Mouse (Mus musculus): Measurements from ENCODE around the gene Gm6169. TPM values are rescaled to one million over a fixed set of nuclear protein-coding genes. Genes with fewer than 3 reads are reported as not detected.
A peak's percentile ranks its signal among the peaks of the same experiment; 100 is the strongest.
"Not testable (repeated sequence)": the region's sequence is repeated elsewhere in the genome, so short reads cannot be mapped to it uniquely, and the experiment has no call there.

The Gm6169 gene
- total RNA-seq (2021) = 1 to 10 TPM in 1 of 2 experiments, not detected in 1; 8.9 TPM
- long read RNA-seq, experiment 1 = 0 reads
- long read RNA-seq, experiment 2, partial matches to known transcripts = 0 of 4 reads
- long read RNA-seq, experiment 2, other reads (novel, unspliced or antisense) = 0 of 4 reads

- intact Hi-C loops (cut with DNase I; ENCODE audit: low total_unique reads) = no loop called here
- DNase-seq = peak; percentile 19
These were observed at the start of gene Gm6169 for GRCm38 (mm10) chr13:97099187-97099852. Gene Gm6169, minus strand, starts transcription at chr13:97099237.

- peak; percentile 13 for DNase-seq
- intact Hi-C loops (cut with DNase I; ENCODE audit: low total_unique reads) = no loop called here
These were observed 46.8 kb upstream of the Gm6169 start for GRCm38 (mm10) chr13:97145834-97146233.

GRCm38 (mm10) chr13:97142321-97142720 is 43.3 kb upstream of the Gm6169 start:
- intact Hi-C loops (cut with DNase I; ENCODE audit: low total_unique reads) = no loop called here
- DNase-seq = no peak

GRCm38 (mm10) chr13:97138404-97138931 is 39.4 kb upstream of the Gm6169 start:
- DNase-seq; intact Hi-C loops (cut with DNase I; ENCODE audit: low total_unique reads): not testable (repeated sequence)

- intact Hi-C loops (cut with DNase I; ENCODE audit: low total_unique reads) = no loop called here
- DNase-seq = peak; percentile 86
These were observed 38.7 kb upstream of the Gm6169 start, which contains the start of the genes Gfm2 and Nsa2 for GRCm38 (mm10) chr13:97137466-97138400. Gene Gfm2, plus strand, starts transcription at chr13:97137937. Gene Nsa2, minus strand, starts transcription at chr13:97137937.

GRCm38 (mm10) chr13:97130413-97130812 is 31.4 kb upstream of the Gm6169 start:
- DNase-seq; intact Hi-C loops (cut with DNase I; ENCODE audit: low total_unique reads): not testable (repeated sequence)

- DNase-seq; intact Hi-C loops (cut with DNase I; ENCODE audit: low total_unique reads): not testable (repeated sequence)
These were observed 30.6 kb upstream of the Gm6169 start for GRCm38 (mm10) chr13:97129654-97130053.

GRCm38 (mm10) chr13:97121341-97121740 is 22.3 kb upstream of the Gm6169 start:
- intact Hi-C loops (cut with DNase I; ENCODE audit: low total_unique reads) = no loop called here
- DNase-seq = no peak

- intact Hi-C loops (cut with DNase I; ENCODE audit: low total_unique reads) = no loop called here
These were observed 10.0 kb upstream of the Gm6169 start for GRCm38 (mm10) chr13:97109046-97109445.

GRCm38 (mm10) chr13:97107721-97108120 is 8.7 kb upstream of the Gm6169 start:
- DNase-seq; intact Hi-C loops (cut with DNase I; ENCODE audit: low total_unique reads): not testable (repeated sequence)

More at GRCm38 (mm10) chr13:97109046-97109445, 10.0 kb upstream of the Gm6169 start:
- no peak for DNase-seq

- intact Hi-C loops (cut with DNase I; ENCODE audit: low total_unique reads) = no loop called here
- no peak for DNase-seq
These were observed 6.0 kb upstream of the Gm6169 start for GRCm38 (mm10) chr13:97104996-97105395.

GRCm38 (mm10) chr13:97095726-97096125 is 3.3 kb downstream of the Gm6169 start:
- intact Hi-C loops (cut with DNase I; ENCODE audit: low total_unique reads) = no loop called here

GRCm38 (mm10) chr13:97088183-97088582 is 10.9 kb downstream of the Gm6169 start:
- intact Hi-C loops (cut with DNase I; ENCODE audit: low total_unique reads) = no loop called here

More at GRCm38 (mm10) chr13:97095726-97096125, 3.3 kb downstream of the Gm6169 start:
- no peak for DNase-seq

GRCm38 (mm10) chr13:97087421-97087820 is 11.6 kb downstream of the Gm6169 start:
- intact Hi-C loops (cut with DNase I; ENCODE audit: low total_unique reads) = no loop called here
- DNase-seq = no peak

More at GRCm38 (mm10) chr13:97088183-97088582, 10.9 kb downstream of the Gm6169 start:
- DNase-seq = no peak

GRCm38 (mm10) chr13:97086316-97086715 is 12.7 kb downstream of the Gm6169 start:
- intact Hi-C loops (cut with DNase I; ENCODE audit: low total_unique reads) = no loop called here
- no peak for DNase-seq

GRCm38 (mm10) chr13:97082432-97082831 is 16.6 kb downstream of the Gm6169 start:
- DNase-seq = no peak
- intact Hi-C loops (cut with DNase I; ENCODE audit: low total_unique reads) = no loop called here

GRCm38 (mm10) chr13:97080615-97081014 is 18.4 kb downstream of the Gm6169 start:
- DNase-seq = no peak
- intact Hi-C loops (cut with DNase I; ENCODE audit: low total_unique reads) = no loop called here

GRCm38 (mm10) chr13:97080201-97080600 is 18.8 kb downstream of the Gm6169 start:
- intact Hi-C loops (cut with DNase I; ENCODE audit: low total_unique reads) = no loop called here
- DNase-seq = no peak

GRCm38 (mm10) chr13:97077556-97077955 is 21.5 kb downstream of the Gm6169 start:
- intact Hi-C loops (cut with DNase I; ENCODE audit: low total_unique reads) = no loop called here
- no peak for DNase-seq

- intact Hi-C loops (cut with DNase I; ENCODE audit: low total_unique reads) = no loop called here
- no peak for DNase-seq
These were observed 25.5 kb downstream of the Gm6169 start for GRCm38 (mm10) chr13:97073497-97073896.
